Mouse (Mus musculus) monocyte, adult 5-6 weeks (primary cell): ENCODE results near the gene Apol8. TPM values are rescaled to one million over a fixed set of nuclear protein-coding genes. Genes with fewer than 3 reads are reported as not detected.

ENCODE experiments used
- ATAC-seq: fragments of 153-309, 156-312 bp; replicated peaks from 2 replicates; pipeline ENCODE4 v1.8.0; 2017; ENCODE audit warnings: mild to moderate bottlenecking; ENCODE audit not compliant: low TSS enrichment, insufficient number of reproducible peaks, severe bottlenecking, poor library complexity, low FRiP score
- total RNA-seq: library from RNA; stranded (forward); fragments of 200-1000, 200-491, 200-594 nt; gene quantifications from 3 replicates; pipeline ENCODE4 v1.2.3, GENCODE M21; 2017

The Apol8 gene
- 2.9 to 6.6 TPM (median 4.8 TPM) in 3 replicates for total RNA-seq

GRCm38 (mm10) chr15:77756848-77757247, at the start of gene Apol8:
Gene Apol8, minus strand, starts transcription at chr15:77757003.
- peak; percentile 70 for ATAC-seq

GRCm38 (mm10) chr15:77805657-77806056, 48.9 kb upstream of the Apol8 start:
- no peak; the same call in 1 of the 2 replicates for ATAC-seq

- no peak for ATAC-seq
Measured at GRCm38 (mm10) chr15:77804949-77805348, 48.1 kb upstream of the Apol8 start.

GRCm38 (mm10) chr15:77804460-77804859, 47.7 kb upstream of the Apol8 start:
- ATAC-seq, result no peak

GRCm38 (mm10) chr15:77803747-77804146, 46.9 kb upstream of the Apol8 start:
- no peak for ATAC-seq

- ATAC-seq, result no peak
Measured at GRCm38 (mm10) chr15:77802992-77803391, 46.2 kb upstream of the Apol8 start.

- no peak for ATAC-seq
Measured at GRCm38 (mm10) chr15:77801188-77801587, 44.4 kb upstream of the Apol8 start.

- peak; percentile 91 for ATAC-seq
Measured at GRCm38 (mm10) chr15:77800511-77800910, 43.7 kb upstream of the Apol8 start.

- ATAC-seq, result no peak
Measured at GRCm38 (mm10) chr15:77799491-77800474, 43.0 kb upstream of the Apol8 start.

GRCm38 (mm10) chr15:77798664-77799490, 42.1 kb upstream of the Apol8 start:
- no peak for ATAC-seq

GRCm38 (mm10) chr15:77797609-77798411, 41.0 kb upstream of the Apol8 start:
- no peak for ATAC-seq

- no peak for ATAC-seq
Measured at GRCm38 (mm10) chr15:77796409-77797035, 39.7 kb upstream of the Apol8 start.

- ATAC-seq, result no peak
Measured at GRCm38 (mm10) chr15:77794908-77795356, 38.1 kb upstream of the Apol8 start.

GRCm38 (mm10) chr15:77794138-77794907, 37.5 kb upstream of the Apol8 start:
- ATAC-seq, result no peak

GRCm38 (mm10) chr15:77793554-77793953, 36.8 kb upstream of the Apol8 start:
- ATAC-seq, result no peak

GRCm38 (mm10) chr15:77793094-77793493, 36.3 kb upstream of the Apol8 start:
- no peak for ATAC-seq

- ATAC-seq, result no peak
Measured at GRCm38 (mm10) chr15:77792056-77792455, 35.3 kb upstream of the Apol8 start.
